Mouse (Mus musculus) G1E (cell line): ENCODE measurements at regions not wholly inside any gene's neighbourhood (a gene's known extent, or its start where the extent isn't known, plus 50 kb on each side); places are given as distances from the start of the nearest gene placed in this dataset.

Experiments used
- CTCF ChIP-seq: IDR thresholded peaks from 2 replicates; pipeline ENCODE4 v1.5.1; 2012; ENCODE audit warnings: low read depth, low read length, inconsistent platforms, mixed read lengths
- GATA1 ChIP-seq: IDR thresholded peaks from 2 replicates; pipeline ENCODE4 v1.6.1; 2012; ENCODE audit warnings: borderline replicate concordance, low read length, inconsistent platforms, mixed read lengths
- POLR2AphosphoS5 ChIP-seq: IDR thresholded peaks from 2 replicates; pipeline ENCODE4 v1.6.1; 2012; ENCODE audit warnings: low read depth, low read length, inconsistent platforms; ENCODE audit not compliant: insufficient replicate concordance

DNA sequence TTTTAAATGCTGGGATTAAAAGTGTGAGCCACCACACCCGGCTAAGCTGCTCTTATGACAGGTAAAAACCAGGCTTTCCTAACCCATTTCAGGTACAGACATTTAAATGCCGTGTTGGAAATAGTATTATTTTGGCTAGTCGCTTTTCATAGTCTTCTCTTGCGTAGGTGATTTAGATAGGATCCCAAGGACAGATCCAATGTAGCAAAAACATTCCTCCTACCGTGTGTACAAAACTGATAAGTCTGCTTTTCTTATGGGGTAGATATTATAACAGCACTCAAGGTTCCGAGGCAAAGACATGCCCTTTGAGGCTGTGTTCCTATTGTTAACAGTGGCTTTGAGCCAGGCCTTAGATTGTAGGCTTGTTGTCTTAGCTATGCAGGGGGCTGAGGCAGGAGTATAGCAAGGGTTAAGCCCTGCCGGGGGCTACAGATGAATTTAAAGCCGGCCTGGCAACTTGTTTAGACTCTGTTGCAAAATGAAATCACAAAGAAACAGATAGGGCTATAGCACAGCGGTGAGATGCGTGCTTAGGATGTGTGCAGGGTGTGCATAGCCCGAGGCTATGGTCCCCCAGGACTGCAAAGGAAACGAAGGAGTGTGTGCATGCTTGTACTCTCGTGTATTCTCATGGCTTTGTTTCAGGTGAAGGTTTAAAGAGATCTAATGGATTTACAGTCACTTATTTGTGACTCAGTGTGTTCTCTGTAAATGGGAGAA is 57.7 kb upstream of the Commd8 start:
- TF ChIP-seq CTCF (no peak), POLR2AphosphoS5 (no peak), GATA1 (no peak)
